Mouse (Mus musculus): ENCODE measurements around the gene Tomm40l.

Gene Tomm40l

GRCm38 (mm10) chr1:171192283-171192682 is 30.0 kb downstream of the Tomm40l start:
- no peak for DNase-seq

GRCm38 (mm10) chr1:171190832-171191231 is 31.5 kb downstream of the Tomm40l start:
- no peak for DNase-seq

- no peak for DNase-seq
Measured at GRCm38 (mm10) chr1:171189476-171190114, 32.7 kb downstream of the Tomm40l start.

GRCm38 (mm10) chr1:171189046-171189445 is 33.3 kb downstream of the Tomm40l start:
- no peak for DNase-seq

GRCm38 (mm10) chr1:171187851-171188700 is 34.2 kb downstream of the Tomm40l start:
- DNase-seq = no peak

GRCm38 (mm10) chr1:171185655-171186054 is 36.7 kb downstream of the Tomm40l start:
- no peak for DNase-seq

GRCm38 (mm10) chr1:171184314-171184713 is 38.0 kb downstream of the Tomm40l start:
- no peak for DNase-seq

GRCm38 (mm10) chr1:171183620-171184019 is 38.7 kb downstream of the Tomm40l start:
- DNase-seq = no peak

GRCm38 (mm10) chr1:171183025-171183424 is 39.3 kb downstream of the Tomm40l start:
- DNase-seq = no peak

GRCm38 (mm10) chr1:171179487-171180171 is 42.7 kb downstream of the Tomm40l start:
- no peak for DNase-seq

- DNase-seq = no peak
Measured at GRCm38 (mm10) chr1:171172779-171173178, 49.5 kb downstream of the Tomm40l start.

GRCm38 (mm10) chr1:171171138-171171537 is 51.2 kb downstream of the Tomm40l start:
- DNase-seq = no peak

GRCm38 (mm10) chr1:171169913-171170312 is 52.4 kb downstream of the Tomm40l start:
- no peak for DNase-seq

GRCm38 (mm10) chr1:171168906-171169305 is 53.4 kb downstream of the Tomm40l start:
- no peak for DNase-seq

Measured in cerebellum, postnatal 36 days (tissue).